In genomic region chr6:47594926-47595623, GRCm38 (mm10) we compare ENCODE assay signal across 8 mouse cellular contexts. TPM values are rescaled to one million over a fixed set of nuclear protein-coding genes. Genes with fewer than 3 reads are reported as not detected.
A peak's percentile ranks its signal among the peaks of the same experiment; 100 is the strongest.
DNase-seq lines count a peak whose midpoint lies in the region; ATAC-seq and TF ChIP-seq lines count a peak whose summit lies in the region.

Gene Ezh2 (minus strand): TSS chr6:47595341.

- H3K4me3 ChIP-seq in bone marrow macrophage, adult 2 months (ENCODE audit: insufficient read depth, low read length): peak within 1 kb of the TSS; percentile 96
- peak within 1 kb of the TSS; percentile 94 for H3K4me3 ChIP-seq in embryonic fibroblast, embryonic 13.5 days (ENCODE audit: insufficient read depth, low read length)
- H3K4me3 ChIP-seq in heart, embryonic 10.5 days: peak within 1 kb of the TSS; percentile 81
- H3K4me3 ChIP-seq in kidney, embryonic 15.5 days (replicated peaks): peak within 1 kb of the TSS; percentile 92

- DNase-seq in A20 (ENCODE audit: low read depth, low spot score) (peak; percentile 99), liver (peak; percentile 97)
- DNase-seq in heart, embryonic 10.5 days (ENCODE audit: low spot score): peak; percentile 99
- peak; percentile 96 to 97 for DNase-seq in spleen, postnatal 4 days (ENCODE audit: low spot score in 2 of 2)

- no peaks in the 10 kb centered on the region for H3K27me3 ChIP-seq in heart, embryonic 10.5 days (ENCODE audit: insufficient read depth, poor library complexity, severe bottlenecking)
- no peaks in the 10 kb centered on the region for H3K27me3 ChIP-seq in kidney, embryonic 15.5 days

- ATAC-seq in kidney, embryonic 15.5 days (replicated peaks; ENCODE audit: low FRiP score): peak; percentile 99
- peak; percentile 99 for ATAC-seq in monocyte, adult 5-6 weeks (replicated peaks; ENCODE audit: insufficient number of reproducible peaks, low FRiP score, low TSS enrichment, poor library complexity, severe bottlenecking)

- peak within 1 kb of the TSS; percentile 99 for H3K9ac ChIP-seq in kidney, embryonic 15.5 days

- no peaks in the 10 kb centered on the region for H3K9me3 ChIP-seq in heart, embryonic 10.5 days
- no peaks in the 10 kb centered on the region for H3K9me3 ChIP-seq in kidney, embryonic 15.5 days (replicated peaks)

- peak within 1 kb of the TSS; percentile 81 for H3K4me2 ChIP-seq in kidney, embryonic 15.5 days

- peak within 1 kb of the TSS; percentile 90 for H3K27ac ChIP-seq in bone marrow macrophage, adult 2 months (ENCODE audit: insufficient read depth, low read depth, low read length)
- H3K27ac ChIP-seq in embryonic fibroblast, embryonic 13.5 days (ENCODE audit: insufficient read depth, low read length): peak within 1 kb of the TSS; percentile 67
- peak within 1 kb of the TSS; percentile 100 for H3K27ac ChIP-seq in heart, embryonic 10.5 days
- peak within 1 kb of the TSS; percentile 98 for H3K27ac ChIP-seq in kidney, embryonic 15.5 days

- no peak for TF ChIP-seq CTCF in bone marrow macrophage, adult 2 months (IDR thresholded peaks at IDR 0.05; ENCODE audit: low read depth, low read length)
- TF ChIP-seq CTCF in embryonic fibroblast, embryonic 13.5 days (IDR thresholded peaks at IDR 0.05; ENCODE audit: borderline replicate concordance, insufficient read depth, low read length): no peak

- under 1% methylated on average over 69 of the region's 69 CpGs for WGBS in heart, embryonic 10.5 days
- WGBS in kidney, embryonic 15.5 days: under 1% methylated on average over 64 of the region's 69 CpGs

- no peak; the same call in 1 of the 2 replicates for TF ChIP-seq POLR2A in bone marrow macrophage, adult 2 months (IDR thresholded peaks at IDR 0.05; ENCODE audit: borderline replicate concordance, low read depth, low read length)
- peak; percentile 84 for TF ChIP-seq POLR2A in embryonic fibroblast, embryonic 13.5 days (IDR thresholded peaks at IDR 0.05; ENCODE audit: low read depth, low read length)

- H3K36me3 ChIP-seq in heart, embryonic 10.5 days: no peaks in the 10 kb centered on the region
- no peaks in the 10 kb centered on the region for H3K36me3 ChIP-seq in kidney, embryonic 15.5 days

- peaks cover 4% of the 10 kb centered on the region; the same call in 1 of the 2 replicates for H3K4me1 ChIP-seq in bone marrow macrophage, adult 2 months (ENCODE audit: control insufficient read depth, insufficient read depth, low read length)
- H3K4me1 ChIP-seq in embryonic fibroblast, embryonic 13.5 days (ENCODE audit: control insufficient read depth, insufficient read depth, low read length): no peaks in the 10 kb centered on the region
- H3K4me1 ChIP-seq in heart, embryonic 10.5 days: peaks cover 3% of the 10 kb centered on the region; the same call in 1 of the 2 replicates
- H3K4me1 ChIP-seq in kidney, embryonic 15.5 days: peaks cover 23% of the 10 kb centered on the region

RNA-seq across cellular contexts. Expression of gene Ezh2, which starts in this region (rescaled TPM):
- polyA plus RNA-seq in bone marrow macrophage, adult 2 months (2012; ENCODE audit: insufficient read depth, insufficient read length, missing spikeins): 41.5 and 61.9 TPM in 2 replicates
- 44.2 and 63.9 TPM in 2 replicates for polyA plus RNA-seq in embryonic fibroblast, embryonic 13.5 days (2011; ENCODE audit: insufficient read length, low read depth, missing spikeins)
- polyA plus RNA-seq in heart, embryonic 10.5 days (2016; fragmentation: Nextera tagmentation; extraction: Ambion mirVana): 68.1 and 111 TPM in 2 replicates
- polyA plus RNA-seq in kidney, embryonic 15.5 days (2015; fragmentation: Nextera tagmentation; extraction: Ambion mirVana): 108 and 116 TPM in 2 replicates
- total RNA-seq in monocyte, adult 5-6 weeks (2017): 37.1 to 69.1 TPM (median 58.8 TPM) in 3 replicates

Comparison
In these comparisons a context has a peak if more than half of its experiments do, and no peak if none do; other contexts are left out.
1. Peak in every context shown above with its lines: DNase-seq, ATAC-seq, H3K4me3 ChIP-seq and H3K27ac ChIP-seq.